Mouse (Mus musculus): ENCODE measurements around the gene Dtymk.
"Not testable (repeated sequence)": the region's sequence is repeated elsewhere in the genome, so short reads cannot be mapped to it uniquely, and the experiment has no call there.

Gene Dtymk

DNA sequence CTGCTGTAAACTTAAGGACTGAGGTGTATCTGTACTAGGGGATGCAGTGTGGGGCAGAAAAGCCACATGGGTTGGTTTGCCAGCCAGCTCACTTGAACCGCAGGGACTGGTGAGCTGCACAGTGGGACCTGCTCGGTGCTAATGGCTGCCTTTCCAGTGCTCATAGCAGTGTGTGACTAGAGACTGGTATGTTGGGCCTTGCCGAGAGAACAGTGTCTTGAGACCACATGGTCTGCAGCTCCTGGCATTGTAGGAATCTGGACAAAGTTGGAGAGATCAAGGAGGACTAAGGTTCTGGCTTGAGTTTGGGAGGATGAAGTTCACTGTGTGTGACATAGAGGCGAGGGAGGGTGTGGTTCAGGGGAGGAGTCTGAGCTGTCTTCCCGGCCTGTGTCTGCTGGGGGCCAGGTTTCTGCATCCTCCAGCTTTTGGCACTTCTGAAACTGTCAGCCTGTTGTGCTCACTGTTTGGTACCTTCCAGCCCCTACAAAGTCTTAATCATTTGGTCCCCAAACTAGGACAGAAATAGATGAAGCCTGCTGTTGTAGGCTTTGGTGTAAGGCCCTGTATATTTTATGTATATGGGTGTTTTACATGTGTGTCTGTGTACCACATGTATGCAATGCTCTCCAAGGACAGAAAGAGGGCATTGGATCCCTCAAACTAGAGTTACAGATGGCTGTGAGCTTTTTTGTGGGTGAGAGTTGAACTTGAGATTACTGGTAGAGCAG, 3.7 kb upstream of the Dtymk start:
- no peak for DNase-seq (ENCODE audit: low spot score in 2 of 2)

DNA sequence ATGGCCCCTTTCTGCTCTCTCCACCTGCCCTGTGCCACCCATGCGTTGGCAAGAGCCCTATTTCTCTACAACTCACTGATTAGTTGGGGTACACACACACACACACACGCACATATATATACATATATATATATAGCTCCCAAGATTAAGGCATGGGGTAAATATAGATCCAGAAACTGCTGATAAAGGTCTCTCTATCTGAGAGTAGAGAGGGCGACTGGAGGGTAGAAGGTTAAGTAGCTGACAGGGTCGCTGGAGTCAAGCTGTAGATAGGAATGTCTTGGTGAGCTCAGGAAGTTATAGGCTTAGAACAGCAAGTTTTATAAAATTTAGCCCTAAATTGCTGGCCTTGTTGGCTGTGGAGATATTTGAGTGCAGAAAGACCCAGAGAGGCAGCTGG, 3.1 kb upstream of the Dtymk start:
- DNase-seq (ENCODE audit: low spot score in 2 of 2), result no peak

DNA sequence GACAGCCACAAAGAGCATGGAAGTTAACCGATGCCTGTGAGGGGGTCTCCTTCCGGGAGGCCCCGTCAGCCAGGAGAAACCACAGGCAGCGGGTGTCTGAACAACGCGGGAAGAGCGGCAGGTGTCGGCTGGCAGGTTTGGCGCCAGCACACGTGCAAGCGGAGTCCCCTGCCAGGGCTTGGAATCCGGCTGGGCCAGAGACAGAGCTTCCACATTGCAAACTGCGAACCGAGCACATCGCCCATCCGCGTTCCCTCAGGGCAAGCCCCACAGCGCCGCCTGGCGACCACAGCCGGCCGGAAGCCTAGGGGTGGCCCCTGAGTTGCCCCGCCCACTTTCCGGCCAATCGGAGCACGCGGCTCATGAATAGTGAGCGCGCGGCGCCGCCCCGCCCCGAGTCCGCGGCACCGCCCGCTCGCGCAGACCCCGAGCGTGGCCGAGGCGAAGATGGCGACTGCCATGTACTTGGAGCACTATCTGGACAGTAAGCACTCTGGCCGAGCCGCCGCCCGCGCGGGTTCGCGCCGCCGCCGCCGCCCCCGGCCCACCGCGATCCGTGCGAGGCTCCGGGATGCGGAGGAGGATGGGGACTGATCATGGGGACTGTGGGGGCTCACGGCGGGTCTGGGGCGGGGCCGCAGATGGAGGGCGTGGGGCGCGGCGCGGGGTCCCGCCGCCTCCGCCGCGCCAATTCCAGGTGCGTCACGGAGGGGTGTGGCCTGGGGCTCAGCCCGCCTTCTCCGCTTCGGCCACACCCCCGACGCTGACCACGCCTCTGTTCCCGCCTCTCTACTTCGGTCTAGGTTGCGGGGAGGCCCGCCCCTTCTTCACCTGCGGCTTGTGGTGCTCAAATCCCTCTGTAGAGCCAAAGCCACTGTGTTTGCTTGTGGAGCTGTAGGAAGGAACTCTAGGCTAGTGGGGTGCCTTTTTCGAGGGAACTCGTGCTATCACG, 2.1 kb upstream of the Dtymk start, which contains the start of gene Ing5:
Gene Ing5, plus strand, starts transcription at position 410 of the 952 bp plus-strand sequence.
- DNase-seq (ENCODE audit: low spot score in 2 of 2), result peak; percentile 100

DNA sequence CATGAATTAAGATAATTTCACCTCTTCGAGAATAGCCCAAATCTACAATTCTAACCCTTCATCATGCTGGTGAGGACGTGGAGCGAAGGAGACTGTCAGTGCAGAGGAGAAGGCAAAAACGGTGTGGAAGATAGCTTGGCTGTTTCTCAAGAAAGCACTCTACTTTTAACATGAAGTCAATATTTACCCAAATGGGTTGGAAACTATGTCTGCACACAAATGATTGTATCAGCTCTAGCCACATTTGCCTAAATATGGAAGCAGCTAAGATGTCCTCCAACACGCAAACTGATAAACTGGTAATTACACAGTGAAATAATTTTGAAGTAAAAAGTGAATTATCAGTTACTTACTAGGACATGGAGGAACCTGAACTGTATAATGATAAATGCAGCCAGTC, 1.0 kb upstream of the Dtymk start:
- no peak for DNase-seq (ENCODE audit: low spot score in 2 of 2)

DNA sequence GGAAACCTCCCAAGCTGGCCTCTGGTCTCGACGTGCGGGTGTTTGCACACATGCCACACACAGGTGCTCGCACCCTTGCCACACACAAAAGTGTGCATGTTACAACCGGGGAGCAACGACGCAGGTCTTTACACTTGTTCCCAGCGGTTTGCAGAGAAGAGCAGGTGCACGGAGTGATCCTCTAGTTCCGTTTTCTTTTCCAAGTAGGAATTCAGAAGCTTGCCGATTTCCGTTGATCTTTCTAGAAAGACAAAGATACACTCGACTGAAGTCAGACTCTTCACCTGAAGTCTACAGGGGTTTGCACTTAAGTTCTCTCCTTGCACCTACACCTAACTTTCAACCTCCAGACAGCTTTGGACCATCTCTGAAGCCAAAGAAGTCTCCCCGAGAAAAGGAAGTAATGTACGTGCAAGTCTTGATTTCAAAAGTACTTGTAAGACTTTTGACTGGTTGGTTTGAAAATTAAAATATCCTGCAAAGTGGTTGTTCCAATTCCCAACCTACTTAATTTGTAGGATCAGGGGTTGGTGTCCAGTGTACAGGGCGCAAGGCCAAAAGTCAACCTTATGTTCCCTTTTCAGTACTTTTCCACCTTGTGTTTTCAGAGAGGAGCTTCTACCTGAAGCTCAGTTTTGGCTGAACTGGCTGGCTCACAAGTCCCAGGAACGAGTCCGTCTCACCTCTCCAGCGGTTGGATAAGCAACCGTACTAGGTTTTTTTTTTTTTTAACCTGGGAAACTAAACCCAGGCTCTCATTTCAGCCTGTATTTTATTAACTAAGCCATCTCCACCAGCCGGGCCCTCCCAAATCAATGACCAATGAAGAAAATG, 847 bp downstream of the Dtymk start:
- DNase-seq (ENCODE audit: low spot score in 2 of 2), result no peak

- DNase-seq (ENCODE audit: low spot score in 2 of 2), result no peak
Measured at GRCm38 (mm10) chr1:93795886-93796285, 5.8 kb downstream of the Dtymk start.

DNA sequence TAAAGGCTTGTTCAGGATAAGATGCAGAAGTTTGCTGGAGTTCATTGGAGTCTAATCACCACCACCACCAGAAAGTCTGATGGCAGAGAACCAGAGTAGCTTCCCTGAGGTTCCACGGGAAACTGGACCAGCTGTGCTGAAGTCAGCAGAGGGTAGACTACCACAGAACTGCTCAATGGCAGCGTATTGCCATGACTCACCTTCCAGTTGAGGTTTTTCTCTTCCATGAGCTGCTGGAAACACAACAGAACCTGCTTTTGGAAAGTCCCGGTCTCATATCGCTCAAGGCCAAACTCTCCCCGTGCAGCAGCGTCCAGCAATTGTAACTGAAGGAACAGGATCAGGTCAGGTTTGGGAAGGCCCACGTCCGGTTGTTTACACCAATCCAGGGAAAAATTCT, 7.2 kb downstream of the Dtymk start:
- DNase-seq (ENCODE audit: low spot score in 2 of 2), result no peak

GRCm38 (mm10) chr1:93786912-93787311, 14.8 kb downstream of the Dtymk start:
- DNase-seq (ENCODE audit: low spot score in 2 of 2), result no peak

- DNase-seq (ENCODE audit: low spot score in 2 of 2), result no peak
Measured at GRCm38 (mm10) chr1:93776686-93777085, 25.0 kb downstream of the Dtymk start.

DNA sequence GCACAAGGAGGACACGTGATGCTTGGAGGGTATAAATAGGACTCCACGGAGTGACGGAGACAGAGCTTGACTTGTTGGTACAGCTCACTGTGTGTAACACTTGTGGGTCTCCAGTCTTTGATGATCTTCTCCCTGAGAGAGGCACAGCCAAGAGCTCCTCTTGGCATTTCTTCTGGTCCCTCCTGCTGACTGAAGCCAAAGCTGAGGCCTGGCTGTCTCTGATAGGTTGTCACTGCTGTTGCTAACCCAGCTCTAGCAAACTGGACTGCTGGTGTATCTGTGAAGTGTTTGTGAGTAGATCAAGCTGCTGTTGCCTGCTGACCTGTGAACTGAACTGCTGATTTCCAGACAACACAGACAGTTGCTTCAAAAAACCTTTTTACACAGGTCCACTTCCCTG, 31.8 kb downstream of the Dtymk start:
- DNase-seq (ENCODE audit: low spot score in 2 of 2), result no peak

DNA sequence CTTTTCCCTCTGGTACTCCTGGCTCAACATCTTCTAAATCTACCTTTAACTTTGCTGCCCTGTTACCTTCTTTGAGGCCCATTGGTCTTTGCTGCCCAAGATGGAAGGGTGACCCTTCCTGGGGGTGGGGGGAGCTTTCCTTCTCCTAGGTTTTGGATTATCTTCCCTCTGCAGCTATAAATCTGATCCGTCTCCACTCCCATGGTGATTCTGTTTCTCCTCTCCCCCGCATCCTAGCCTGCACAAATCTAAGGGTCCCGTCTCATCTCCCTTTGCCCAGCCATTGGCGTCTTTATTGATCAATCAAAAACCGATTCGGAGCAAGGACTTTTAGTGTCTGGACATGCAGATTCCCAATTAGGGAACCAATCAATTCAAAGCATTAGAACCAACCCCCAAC, 34.1 kb downstream of the Dtymk start:
- DNase-seq (ENCODE audit: low spot score in 2 of 2), result no peak

DNA sequence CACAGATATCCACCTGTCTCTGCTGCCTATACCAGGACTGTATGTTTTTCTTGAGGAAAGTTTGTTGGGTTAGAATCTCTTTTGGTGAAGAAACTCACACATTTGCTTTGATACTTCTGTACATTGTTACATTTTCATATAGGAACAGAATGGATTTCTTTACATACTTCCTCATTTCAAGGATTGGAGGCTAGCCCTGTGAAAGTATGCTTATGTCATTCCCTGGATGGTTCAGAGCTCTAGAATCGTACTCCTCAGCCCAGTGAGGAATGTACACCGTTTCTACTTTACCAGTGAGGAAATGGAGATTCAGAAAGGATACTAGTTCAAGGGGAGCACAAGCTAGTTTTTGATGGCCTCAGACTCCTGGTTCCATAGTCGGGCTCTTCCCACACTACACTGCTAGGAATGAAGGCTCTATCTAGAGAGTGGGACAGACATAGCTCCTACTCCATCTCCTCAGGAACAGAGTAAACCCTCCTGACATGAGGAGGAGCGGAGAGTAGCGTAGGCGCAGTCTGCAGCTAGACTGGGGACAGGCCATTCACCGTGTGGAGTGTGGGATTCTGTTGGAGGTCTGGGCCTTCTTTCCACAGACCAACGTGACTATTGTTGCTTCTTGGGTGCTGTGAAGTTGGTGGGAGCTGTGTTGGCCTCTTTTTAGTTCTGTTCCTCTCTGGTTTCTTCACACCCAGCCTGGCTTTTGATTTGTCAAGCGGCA, 36.7 kb downstream of the Dtymk start:
- DNase-seq (ENCODE audit: low spot score in 2 of 2), result no peak

GRCm38 (mm10) chr1:93763531-93763930, 38.2 kb downstream of the Dtymk start:
- DNase-seq (ENCODE audit: low spot score in 2 of 2), result not testable (repeated sequence)

DNA sequence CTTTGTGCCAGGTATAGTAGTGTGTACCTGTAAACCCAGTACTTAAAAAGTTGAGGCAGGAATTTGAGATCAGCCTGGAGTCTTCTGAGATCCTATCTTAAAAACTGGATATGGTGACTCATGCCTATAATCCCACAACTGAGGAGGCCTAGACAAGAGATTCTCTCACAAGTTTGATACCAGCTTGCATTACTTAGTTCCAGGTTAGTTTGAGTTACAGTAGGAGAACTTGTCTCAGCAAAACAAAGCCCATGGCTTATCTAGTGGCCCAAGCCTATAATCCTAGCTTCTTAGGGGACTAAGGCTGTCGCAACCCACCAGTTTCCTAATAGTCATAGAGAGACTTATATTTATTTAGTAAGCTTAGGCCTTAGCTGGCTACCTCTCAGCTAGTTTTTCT, 41.7 kb downstream of the Dtymk start:
- no peak for DNase-seq (ENCODE audit: low spot score in 2 of 2)

DNA sequence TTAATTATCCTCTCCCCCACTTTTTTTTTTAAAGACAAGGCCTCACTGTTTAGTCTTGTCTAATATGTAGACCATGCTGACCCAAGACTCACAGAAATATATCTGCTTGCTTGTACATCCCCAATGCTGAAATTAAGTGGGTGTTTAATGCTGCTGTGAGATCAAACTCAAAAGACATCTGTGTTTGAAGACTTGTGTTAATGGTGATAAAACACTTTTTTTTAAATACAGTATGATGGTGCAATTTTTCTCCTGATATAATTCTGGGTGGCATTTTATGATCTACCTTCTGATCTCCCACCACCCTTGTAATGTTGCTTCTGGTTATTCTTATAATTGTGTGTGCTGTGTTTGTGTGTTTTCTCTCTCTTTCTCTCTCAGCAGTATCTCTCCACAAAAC, 45.6 kb downstream of the Dtymk start:
- no peak for DNase-seq (ENCODE audit: low spot score in 2 of 2)

GRCm38 (mm10) chr1:93755618-93756017, 46.1 kb downstream of the Dtymk start:
- no peak for DNase-seq (ENCODE audit: low spot score in 2 of 2)

DNA sequence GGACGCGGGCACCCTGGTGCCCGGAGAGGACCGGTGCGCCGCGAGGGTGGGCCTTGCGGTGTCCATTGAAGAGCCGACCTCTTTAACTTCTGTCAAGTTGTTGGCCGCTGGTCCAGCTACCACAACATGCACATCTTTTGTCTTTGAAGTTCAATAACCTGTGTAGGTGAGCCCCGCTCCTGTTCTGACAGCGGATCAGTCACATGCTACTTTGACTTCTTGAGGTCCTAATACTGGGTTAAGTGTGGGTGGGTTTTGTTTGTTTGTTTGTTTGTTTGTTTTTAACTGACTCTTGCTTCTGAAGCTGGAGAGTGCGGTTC, 46.5 kb downstream of the Dtymk start:
- DNase-seq (ENCODE audit: low spot score in 2 of 2), result no peak

DNA sequence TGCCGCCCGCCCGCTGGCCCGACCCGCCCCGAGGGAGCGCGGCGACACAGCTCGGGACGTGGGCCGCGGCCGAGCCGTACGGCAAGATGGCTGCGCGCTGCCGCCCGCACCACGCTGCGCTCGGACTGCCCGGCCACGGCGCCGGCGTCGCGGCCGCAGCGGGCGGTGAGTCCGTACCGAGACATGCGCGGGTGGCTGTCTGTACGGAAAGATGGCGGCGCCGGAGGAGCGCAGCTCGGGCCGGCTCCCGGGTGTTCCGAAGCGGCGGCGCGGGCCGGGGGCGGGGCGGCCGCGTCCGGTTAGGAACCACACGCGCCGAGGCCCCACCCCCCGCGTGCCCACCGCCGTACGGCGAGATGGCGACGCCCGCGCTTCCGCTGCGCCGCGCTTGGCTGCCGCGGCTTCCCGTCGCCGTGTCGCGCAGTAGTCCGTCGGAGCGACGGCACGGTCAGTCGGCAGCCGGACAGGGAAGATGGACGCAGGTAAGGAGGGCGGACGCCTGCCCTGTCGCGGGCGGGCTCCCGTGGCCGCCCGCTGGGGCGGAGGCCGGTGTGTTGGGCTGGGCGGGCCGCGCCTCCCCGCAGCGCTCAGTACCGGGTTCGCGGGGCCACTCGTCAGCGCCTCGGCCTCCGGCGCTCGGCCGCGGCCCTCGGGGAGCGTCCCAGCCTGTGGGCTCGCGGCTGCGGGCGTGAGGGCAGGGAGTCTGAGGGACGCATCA, 47.0 kb downstream of the Dtymk start, which contains the start of gene Thap4:
Gene Thap4, minus strand, starts transcription at position 292 of the 718 bp plus-strand sequence.
- peak; percentile 81 to 87 for DNase-seq (ENCODE audit: low spot score in 2 of 2)

- DNase-seq (ENCODE audit: low spot score in 2 of 2), result peak in 1 of 2 experiments; percentile 16
Measured at GRCm38 (mm10) chr1:93753911-93754572, 47.7 kb downstream of the Dtymk start.

DNA sequence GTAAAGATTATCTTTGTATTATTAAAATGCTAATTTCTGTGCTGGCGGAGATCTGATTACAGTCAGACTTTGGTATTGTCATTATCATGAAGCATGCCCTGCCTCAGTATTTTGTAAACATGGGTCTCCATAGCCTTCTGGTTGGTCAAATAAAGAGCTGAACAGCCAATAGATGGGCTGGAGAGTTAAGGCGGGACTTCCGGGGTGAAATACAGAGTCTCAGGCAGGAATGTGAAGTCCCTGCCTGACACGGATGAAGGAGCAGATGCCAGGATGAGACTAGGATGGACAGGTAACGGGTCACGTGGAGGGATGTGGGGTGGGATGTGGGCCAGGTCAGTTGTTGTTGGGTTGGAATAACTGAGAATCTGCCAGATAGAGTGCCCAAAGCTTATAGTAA, 50.4 kb downstream of the Dtymk start, which contains the start of gene Atg4b:
Gene Atg4b, plus strand, starts transcription at position 211 of the 400 bp plus-strand sequence.
- no peak for DNase-seq (ENCODE audit: low spot score in 2 of 2)

Measured in frontal cortex, postnatal 25 days (tissue).